Mouse (Mus musculus) 416B (cell line): Measurements from ENCODE around the gene Gm14744.
"Not testable (repeated sequence)": the region's sequence is repeated elsewhere in the genome, so short reads cannot be mapped to it uniquely, and the experiment has no call there.

ENCODE experiments used
- DNase-seq: peaks from one replicate; pipeline ENCODE4 v3.0.0; 2011; ENCODE audit warnings: low read depth

The Gm14744 gene

GRCm38 (mm10) chrX:77864458-77864857, at the start of gene Gm14744:
Gene Gm14744 (plus strand): TSS chrX:77864758.
- DNase-seq = not testable (repeated sequence)

GRCm38 (mm10) chrX:77853523-77853922, 11.0 kb upstream of the Gm14744 start, which contains the start of gene Pbsn:
Gene Pbsn (minus strand): TSS chrX:77853623.
- DNase-seq = no peak

- DNase-seq = peak; percentile 39
Observed at GRCm38 (mm10) chrX:77880033-77880432, 15.5 kb downstream of the Gm14744 start.
